Mouse (Mus musculus) embryo, embryonic 11 days (tissue): ENCODE data around the gene Nup210.

Experiments used
- DNase-seq: peaks from one replicate; pipeline ENCODE4 v3.0.0-alpha.2; 2015

The Nup210 gene

GRCm38 (mm10) chr6:91100621-91101020, 16.0 kb downstream of the Nup210 start:
- DNase-seq, result no peak

DNA sequence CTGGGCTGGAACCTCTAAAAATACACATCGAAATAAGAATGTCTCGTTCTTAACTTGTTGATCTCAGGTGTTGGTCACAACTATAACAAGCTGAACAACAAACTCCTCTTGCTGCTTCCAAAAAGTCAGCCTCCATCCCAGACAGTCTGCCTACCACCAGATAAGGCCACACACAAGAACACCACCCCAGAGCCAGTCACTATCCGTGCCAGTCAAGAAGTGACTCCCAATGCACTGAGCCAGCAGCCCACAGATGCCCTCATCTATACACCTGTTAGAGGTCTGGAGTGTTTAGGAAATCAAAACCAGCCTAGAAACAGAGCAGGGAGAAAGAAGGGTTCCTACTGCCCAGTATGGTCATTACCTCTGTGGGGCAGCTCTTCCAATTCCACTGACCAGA, 18.8 kb downstream of the Nup210 start:
- DNase-seq, result no peak

DNA sequence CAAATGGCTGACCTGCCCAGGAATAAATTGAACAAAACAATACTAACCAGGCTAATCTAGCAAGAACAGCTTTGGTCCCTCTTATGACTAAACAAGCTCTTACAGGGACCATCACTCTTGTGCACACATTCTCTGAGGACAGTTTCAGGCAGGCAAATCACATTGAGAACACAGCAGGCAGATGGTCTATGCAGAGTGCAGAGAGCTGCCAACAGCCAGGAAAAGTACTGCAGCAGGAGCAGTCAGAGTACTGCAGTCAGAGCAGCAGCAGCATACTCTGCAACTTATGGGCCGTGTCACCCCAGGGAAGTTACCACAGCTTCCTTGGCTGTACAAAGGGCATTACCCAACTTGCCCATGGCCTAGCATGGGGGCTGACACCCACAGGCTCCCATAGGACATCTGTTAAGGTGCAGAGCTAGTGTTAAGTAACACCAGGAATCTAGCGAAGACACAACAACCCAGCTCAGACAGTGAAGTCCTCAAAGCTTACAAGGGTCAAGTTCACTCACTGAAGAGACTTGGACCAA, 21.5 kb downstream of the Nup210 start:
- no peak for DNase-seq

GRCm38 (mm10) chr6:91092216-91092899, 24.3 kb downstream of the Nup210 start:
- DNase-seq, result no peak

- no peak for DNase-seq
These were observed 31.3 kb downstream of the Nup210 start for GRCm38 (mm10) chr6:91085114-91085892.

GRCm38 (mm10) chr6:91080033-91080432, 36.6 kb downstream of the Nup210 start:
- peak; percentile 54 for DNase-seq

DNA sequence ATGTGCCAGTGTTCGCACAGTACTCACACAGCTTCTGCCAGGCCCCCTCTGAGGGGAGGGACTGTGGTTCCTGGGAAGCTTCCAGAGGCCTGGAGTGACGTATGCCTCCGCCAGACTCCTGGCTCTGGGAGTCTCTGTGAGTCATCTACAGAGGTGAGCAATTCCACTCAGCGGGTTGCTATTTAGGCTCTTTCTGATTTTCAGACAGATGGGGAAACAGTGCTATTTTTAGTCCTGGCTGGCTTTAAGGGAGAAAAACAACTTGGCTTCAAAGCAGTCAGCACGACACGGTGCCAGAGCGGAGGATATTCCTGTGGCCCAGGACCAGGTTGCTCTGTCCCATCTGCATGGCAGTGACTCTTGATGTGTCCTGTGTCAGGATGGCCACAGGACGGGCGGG, 40.4 kb downstream of the Nup210 start:
- no peak for DNase-seq

DNA sequence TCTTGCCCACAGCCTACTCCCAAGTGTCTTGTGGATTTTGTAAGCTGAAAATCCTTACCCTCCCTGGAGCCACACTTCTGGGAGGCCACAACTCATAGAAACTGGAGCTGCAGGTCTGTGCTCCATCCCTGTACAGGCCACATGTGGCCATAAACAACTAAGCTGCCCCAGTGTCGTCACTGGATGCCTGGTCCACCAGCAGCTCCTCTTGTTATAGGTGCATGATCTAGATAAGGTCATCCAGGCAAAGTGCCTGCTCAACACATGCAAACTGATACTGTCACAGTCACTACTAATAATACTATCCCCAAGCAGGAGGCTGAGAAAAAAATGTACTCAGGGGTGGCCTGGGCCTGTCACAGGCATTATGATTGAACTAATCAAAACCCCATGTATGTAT, 48.1 kb downstream of the Nup210 start:
- no peak for DNase-seq

DNA sequence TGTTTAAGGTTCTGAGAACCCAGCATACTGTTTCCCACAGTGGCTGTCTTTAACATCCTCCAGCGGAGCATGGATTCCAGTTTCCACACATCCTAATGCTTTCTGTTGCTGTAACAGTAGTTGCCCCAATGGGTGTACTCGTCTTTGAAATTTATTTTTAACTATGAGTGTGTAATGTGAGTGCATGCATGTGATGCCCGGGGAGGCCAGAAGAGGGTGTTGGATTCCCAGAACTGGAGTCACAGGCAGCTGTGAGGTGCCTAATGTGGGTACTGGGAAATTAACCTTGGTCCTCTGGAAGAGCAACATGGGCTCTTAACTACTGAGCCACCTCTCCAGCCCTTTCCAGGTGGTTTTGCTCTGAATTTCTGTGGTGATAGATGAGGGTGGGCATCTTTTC, 49.6 kb downstream of the Nup210 start:
- no peak for DNase-seq

GRCm38 (mm10) chr6:91061296-91061695, 55.3 kb downstream of the Nup210 start:
- DNase-seq, result no peak

GRCm38 (mm10) chr6:91059711-91060110, 56.9 kb downstream of the Nup210 start:
- DNase-seq, result peak; percentile 58

DNA sequence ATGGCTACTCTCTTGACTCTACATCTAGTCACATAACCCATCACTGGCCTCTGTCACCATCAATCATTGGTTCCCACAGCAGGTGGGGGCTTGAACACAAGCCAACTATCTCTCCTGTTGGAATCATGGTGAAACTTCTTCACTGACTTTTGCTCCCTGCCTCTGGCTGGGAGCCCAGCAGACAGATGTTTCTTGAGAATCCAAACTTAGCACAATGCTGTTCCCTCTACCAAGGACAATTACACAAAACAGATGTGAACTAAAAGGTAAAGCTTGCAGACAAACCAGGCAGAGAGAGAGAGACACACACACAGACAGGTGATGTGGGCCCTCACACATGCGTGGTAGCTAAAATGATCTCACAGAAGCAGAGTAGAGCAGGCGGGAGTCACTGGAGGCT, 58.6 kb downstream of the Nup210 start:
- DNase-seq, result no peak

DNA sequence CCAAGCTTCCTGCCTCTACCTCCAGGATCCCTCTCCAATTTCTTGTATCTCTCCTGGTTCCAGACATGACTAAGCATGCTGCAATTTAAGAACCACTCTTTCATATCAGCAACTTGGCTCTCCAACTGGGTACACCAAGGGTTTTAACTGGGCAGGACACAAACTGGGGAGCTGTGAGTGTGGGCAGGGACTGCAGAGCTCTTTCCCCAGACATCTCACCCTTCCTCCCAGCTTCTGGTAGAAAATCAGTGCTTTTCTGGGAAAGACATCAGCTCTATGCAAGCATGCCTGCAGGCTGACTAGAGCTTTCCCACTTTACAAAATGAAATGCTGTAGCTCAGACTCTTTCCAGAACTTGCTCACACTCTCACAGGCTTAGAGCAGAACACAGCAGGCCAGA, 60.3 kb downstream of the Nup210 start:
- no peak for DNase-seq

GRCm38 (mm10) chr6:91052572-91052971, 64.1 kb downstream of the Nup210 start:
- no peak for DNase-seq

GRCm38 (mm10) chr6:91048019-91048418, 68.6 kb downstream of the Nup210 start:
- no peak for DNase-seq

GRCm38 (mm10) chr6:91047434-91047833, 69.2 kb downstream of the Nup210 start:
- DNase-seq, result no peak

- DNase-seq, result no peak
These were observed 70.4 kb downstream of the Nup210 start for GRCm38 (mm10) chr6:91046184-91046583.

DNA sequence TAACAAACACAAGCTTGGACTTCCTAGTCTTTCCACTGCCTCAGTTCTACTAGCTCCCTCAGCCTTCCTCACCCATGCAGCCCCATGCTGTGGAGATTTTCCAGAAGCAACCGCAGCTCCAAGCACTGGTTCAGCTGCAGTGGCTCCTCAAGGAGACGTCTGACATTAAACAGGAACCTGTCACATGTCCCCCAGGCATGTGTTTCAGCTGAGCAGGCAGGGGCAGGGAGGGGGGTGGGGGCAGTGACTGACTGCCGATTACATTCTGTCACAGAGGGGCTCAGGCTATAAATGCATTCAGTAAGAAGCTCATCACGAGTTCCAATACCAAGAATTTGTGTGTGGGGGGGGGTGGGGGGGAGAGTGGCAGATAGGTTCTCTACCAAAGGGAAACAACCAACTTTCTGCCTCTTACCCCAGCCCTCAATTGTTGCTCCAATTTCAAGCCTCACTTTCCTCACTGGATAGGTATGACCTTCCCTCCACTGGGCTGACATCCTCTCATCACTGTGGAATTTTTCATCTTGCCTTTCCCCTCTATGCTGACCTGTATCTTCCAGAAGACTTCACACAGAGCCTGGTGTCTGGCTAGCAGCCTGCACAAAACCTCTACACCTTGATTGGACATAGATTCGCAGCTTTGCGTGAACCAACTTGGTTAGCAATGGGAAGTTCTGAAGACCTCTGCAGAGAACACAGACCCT, 71.8 kb downstream of the Nup210 start:
- peak; percentile 34 for DNase-seq

DNA sequence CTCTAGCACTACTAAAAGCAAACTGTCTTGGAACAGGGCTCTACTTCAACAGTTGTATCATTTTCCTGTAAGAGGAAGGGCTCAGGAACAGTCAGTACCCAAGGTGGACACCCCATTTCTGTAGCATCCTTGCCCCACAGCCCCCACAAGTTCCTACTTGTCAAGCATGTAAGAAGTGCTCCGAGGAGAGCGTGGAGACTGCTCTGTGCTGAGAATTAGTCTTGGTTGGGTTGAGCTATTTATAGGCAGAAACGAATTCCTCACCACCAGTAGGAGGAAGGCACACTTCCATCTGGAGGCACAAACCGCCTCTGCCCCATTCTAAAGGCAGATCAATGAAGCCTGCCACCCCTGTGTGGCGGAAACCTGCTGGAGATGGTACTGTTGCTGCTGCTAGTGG, 75.3 kb downstream of the Nup210 start:
- no peak for DNase-seq

DNA sequence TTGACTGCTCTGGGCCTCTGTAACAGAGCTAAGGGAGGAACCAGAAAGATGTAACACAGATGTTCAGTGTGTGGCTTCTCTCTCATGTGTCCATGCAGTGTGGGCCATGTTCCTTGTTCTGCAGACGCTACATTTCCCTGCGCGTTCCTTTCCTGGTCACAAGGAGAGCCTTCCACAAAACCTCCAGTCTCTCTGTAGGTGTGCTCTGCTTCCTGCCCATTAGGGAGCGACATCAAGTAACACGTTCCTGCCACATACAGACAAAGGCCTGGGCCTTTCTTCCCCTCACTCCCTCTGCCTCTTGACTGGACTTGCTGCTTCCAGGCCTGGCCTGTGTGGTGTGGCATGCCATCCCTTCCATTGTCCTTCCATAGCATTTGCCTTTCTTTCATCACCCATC, 88.4 kb downstream of the Nup210 start:
- no peak for DNase-seq

DNA sequence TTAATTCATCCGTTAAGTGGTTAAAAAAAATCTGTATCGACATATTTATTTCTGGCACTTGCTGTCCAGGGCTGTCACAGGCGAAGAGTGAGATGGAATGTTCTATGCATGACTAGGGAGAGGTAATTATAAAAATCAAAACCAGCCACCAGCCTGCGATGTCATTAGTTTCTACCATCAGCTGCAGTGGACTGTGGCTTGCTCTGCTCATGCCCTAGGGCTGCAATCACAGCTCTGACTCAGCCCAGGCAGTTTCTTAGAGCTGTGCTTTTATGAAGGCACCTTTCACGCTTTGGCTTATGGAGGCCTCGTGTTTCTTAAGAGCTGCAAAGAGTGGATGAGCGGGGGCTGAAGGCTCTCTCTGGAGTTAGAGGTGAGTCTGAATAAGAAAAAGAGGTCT, 95.8 kb downstream of the Nup210 start:
- DNase-seq, result peak; percentile 32

DNA sequence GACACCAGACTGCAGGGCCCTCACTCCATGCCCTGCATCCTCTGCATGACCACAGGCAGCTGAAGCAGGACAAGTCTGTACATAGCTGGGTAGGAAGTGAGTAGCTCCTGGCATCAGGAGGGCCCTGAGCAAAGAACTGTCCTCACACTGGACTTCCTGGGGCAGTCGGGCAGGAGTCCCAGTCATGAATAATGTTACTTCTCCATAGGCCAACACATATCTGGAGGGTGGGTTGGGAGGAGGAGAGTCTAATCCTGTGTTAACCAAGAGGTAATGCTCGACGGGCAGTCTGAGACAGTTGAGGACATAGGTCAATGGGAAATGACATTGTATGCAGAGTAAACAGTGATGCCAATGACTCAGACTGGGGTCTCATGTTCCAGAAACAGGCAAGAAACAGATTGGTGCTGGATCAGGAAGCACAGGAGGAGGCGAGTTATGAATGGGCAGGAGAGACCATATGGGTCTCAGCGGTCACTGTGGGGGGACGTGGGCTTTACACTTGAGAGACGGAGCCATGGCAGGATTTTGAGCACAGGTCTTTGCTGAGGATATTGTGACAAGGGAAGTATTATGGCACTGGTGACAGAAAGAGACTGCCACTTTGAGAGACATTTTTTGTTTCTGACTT, 99.9 kb downstream of the Nup210 start:
- DNase-seq, result no peak
